Mouse (Mus musculus): Measurements from ENCODE around the gene Ppp1r18. TPM values are rescaled to one million over a fixed set of nuclear protein-coding genes. Genes with fewer than 3 reads are reported as not detected.

Gene Ppp1r18
- polyA plus RNA-seq, 1 experiment from 2014 or later = 18.9 TPM

DNA sequence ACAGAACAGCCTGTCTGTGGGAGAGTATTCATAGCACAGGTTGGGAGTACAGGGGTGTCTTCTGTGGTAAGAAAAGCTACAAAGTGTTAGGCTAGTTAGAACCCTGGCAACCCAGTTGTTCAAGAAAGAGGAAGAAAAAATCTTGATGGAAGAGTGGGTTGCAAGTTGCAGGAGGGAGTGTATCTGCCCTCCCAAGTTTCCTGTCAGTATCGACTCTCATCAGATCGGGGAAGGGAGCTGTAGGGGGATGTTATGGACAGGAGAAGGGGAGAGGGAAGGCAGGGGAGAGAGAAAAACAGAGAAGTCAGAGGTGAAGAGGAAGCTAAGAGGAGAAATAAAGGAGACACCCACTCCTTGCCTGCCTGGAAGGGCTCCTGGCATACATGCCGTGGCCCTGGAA is 35.2 kb downstream of the Ppp1r18 start:
- Histone ChIP-seq H3K27ac (ENCODE audit: low read depth, low read length) (no peak overlapping the region), H3K27me3 (replicated peaks; ENCODE audit: control insufficient read depth, insufficient read depth, low read length) (no peaks in the 10 kb centered on the region), H3K9me3 (ENCODE audit: control insufficient read depth, low read length) (no peaks in the 10 kb centered on the region), H3K9ac (ENCODE audit: low read depth, low read length) (no peak overlapping the region), H3K4me3 (ENCODE audit: low read length) (no peak overlapping the region), H3K36me3 (ENCODE audit: control insufficient read depth, insufficient read depth, low read length) (peaks cover 44% of the 10 kb centered on the region), H3K4me1 (ENCODE audit: control insufficient read depth, insufficient read depth, low read depth, low read length) (peaks cover 13% of the 10 kb centered on the region), H3K4me2 (ENCODE audit: low read length) (no peak overlapping the region)
- 89% methylated on average over 3 of the region's 3 CpGs for WGBS
- ATAC-seq = no peak

DNA sequence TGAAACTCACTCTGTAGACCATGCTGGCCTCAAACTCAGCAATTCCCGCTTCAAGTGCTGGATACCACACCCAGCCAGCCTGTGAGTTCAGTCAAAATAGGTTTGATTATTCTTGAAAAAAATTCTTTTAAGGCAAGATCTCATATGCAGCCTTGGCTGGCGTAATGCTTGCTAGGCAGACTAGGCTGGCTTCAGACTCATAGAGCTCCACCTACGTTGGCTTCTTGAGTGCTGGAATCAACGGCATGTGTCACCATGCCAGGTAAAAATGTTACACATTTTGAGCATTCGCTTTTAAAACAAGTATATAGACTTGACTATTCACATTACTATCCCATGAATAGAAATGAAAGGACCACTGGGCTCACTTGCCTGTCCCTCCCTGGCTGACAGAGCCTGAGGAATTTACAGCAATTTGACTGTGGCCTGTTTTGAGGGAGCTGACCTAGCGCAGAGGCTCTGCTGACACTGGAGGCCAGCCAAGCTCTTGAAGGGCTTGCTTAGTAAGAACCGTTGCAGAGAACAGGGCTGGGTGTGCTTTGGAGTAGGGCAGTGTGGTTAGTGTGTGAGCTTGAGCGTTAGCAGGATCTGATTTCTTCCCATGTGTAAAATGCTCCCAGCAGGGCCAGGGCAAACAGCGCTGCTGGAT is 38.1 kb downstream of the Ppp1r18 start:
- peaks cover 55% of the 10 kb centered on the region for H3K36me3 ChIP-seq (ENCODE audit: control insufficient read depth, insufficient read depth, low read length)
- no peak overlapping the region for H3K9ac ChIP-seq (ENCODE audit: low read depth, low read length)
- no peak for ATAC-seq
- 86% methylated on average over 9 of the region's 9 CpGs for WGBS
- H3K4me1 ChIP-seq (ENCODE audit: control insufficient read depth, insufficient read depth, low read depth, low read length) = peaks cover 8% of the 10 kb centered on the region
- no peaks in the 10 kb centered on the region for H3K9me3 ChIP-seq (ENCODE audit: control insufficient read depth, low read length)
- no peak overlapping the region for H3K27ac ChIP-seq (ENCODE audit: low read depth, low read length)
- H3K27me3 ChIP-seq (replicated peaks; ENCODE audit: control insufficient read depth, insufficient read depth, low read length) = no peaks in the 10 kb centered on the region
- no peak overlapping the region for H3K4me2 ChIP-seq (ENCODE audit: low read length)
- no peak overlapping the region for H3K4me3 ChIP-seq (ENCODE audit: low read length)

DNA sequence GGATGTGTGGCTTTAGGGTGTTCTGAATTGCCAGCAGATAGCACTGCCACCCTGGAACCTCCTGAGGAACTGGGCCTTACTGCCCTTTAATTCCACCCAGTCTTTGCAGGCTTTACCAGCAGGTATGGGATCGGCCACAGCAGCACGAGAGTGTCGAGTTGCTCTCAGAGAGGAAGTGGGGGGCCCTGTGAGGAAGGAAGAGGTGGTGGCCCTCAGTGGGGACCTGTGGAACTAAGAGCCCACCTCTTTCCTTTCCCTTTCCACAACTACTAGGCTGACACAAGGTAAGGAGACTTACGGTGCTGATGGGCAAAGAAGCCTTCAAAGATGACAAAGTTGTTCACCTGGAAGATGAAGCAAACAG is 38.6 kb downstream of the Ppp1r18 start:
- 85% methylated on average over 4 of the region's 4 CpGs for WGBS
- H3K4me2 ChIP-seq (ENCODE audit: low read length) = no peak overlapping the region

DNA sequence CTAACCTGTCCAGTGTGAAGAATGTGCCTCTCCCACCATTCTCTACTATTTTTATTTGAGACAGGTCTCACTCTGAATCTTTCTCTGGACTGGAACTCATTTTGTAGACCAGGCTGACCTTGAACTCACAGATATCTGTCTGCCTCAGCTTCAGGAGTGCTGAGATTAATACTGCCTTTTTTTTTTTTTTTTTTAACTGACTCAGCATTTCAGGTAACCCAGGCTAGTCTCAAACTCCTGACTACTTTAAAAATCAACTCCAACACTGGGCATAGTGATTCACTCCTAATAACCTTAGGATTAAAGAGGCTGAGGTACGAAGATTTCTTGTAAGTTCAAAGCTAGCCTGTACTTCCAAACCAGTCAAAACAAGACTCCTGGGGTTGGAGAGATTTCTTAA is 40.2 kb downstream of the Ppp1r18 start:
- ATAC-seq = no peak
- Histone ChIP-seq H3K27me3 (replicated peaks; ENCODE audit: control insufficient read depth, insufficient read depth, low read length) (no peaks in the 10 kb centered on the region), H3K36me3 (ENCODE audit: control insufficient read depth, insufficient read depth, low read length) (peaks cover 46% of the 10 kb centered on the region), H3K27ac (ENCODE audit: low read depth, low read length) (no peak overlapping the region), H3K9me3 (ENCODE audit: control insufficient read depth, low read length) (no peaks in the 10 kb centered on the region), H3K4me1 (ENCODE audit: control insufficient read depth, insufficient read depth, low read depth, low read length) (peaks cover 16% of the 10 kb centered on the region), H3K9ac (ENCODE audit: low read depth, low read length) (no peak overlapping the region), H3K4me3 (ENCODE audit: low read length) (no peak overlapping the region), H3K4me2 (ENCODE audit: low read length) (no peak overlapping the region)
- whole genome bisulfite sequencing = 100% methylated on average over 1 of the region's 1 CpGs

More for the DNA sequence above, 38.6 kb downstream of the Ppp1r18 start:
- no peak for ATAC-seq
- H3K9ac ChIP-seq (ENCODE audit: low read depth, low read length) = no peak overlapping the region
- H3K9me3 ChIP-seq (ENCODE audit: control insufficient read depth, low read length) = no peaks in the 10 kb centered on the region
- H3K4me3 ChIP-seq (ENCODE audit: low read length) = no peak overlapping the region
- peaks cover 55% of the 10 kb centered on the region for H3K36me3 ChIP-seq (ENCODE audit: control insufficient read depth, insufficient read depth, low read length)
- no peak overlapping the region for H3K27ac ChIP-seq (ENCODE audit: low read depth, low read length)
- no peaks in the 10 kb centered on the region for H3K27me3 ChIP-seq (replicated peaks; ENCODE audit: control insufficient read depth, insufficient read depth, low read length)
- H3K4me1 ChIP-seq (ENCODE audit: control insufficient read depth, insufficient read depth, low read depth, low read length) = peaks cover 13% of the 10 kb centered on the region

DNA sequence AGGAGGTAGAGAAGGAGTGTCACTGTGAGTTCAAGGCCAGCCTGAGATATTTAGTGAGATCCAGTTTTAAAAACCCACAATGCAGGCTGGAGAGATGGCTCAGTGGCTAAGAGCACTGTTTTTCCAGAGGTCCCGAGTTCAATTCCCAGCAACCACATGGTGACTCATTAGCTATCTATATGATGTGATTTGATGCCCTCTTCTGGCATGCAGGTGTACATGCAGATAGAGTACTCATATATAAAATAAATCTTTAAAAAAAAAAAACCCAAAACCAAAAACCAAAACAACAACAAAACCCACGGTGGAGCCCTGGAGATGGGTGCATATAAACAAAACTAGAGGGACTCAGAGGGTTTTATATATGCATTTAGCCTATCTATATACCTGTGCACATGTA is 42.2 kb downstream of the Ppp1r18 start:
- WGBS = 74% methylated on average over 2 of the region's 2 CpGs
- Histone ChIP-seq H3K36me3 (ENCODE audit: control insufficient read depth, insufficient read depth, low read length) (peaks cover 30% of the 10 kb centered on the region), H3K4me3 (ENCODE audit: low read length) (no peak overlapping the region), H3K9ac (ENCODE audit: low read depth, low read length) (no peak overlapping the region), H3K27ac (ENCODE audit: low read depth, low read length) (no peak overlapping the region), H3K4me2 (ENCODE audit: low read length) (peak overlapping the region; percentile 83; the same call in 1 of the 2 replicates), H3K9me3 (ENCODE audit: control insufficient read depth, low read length) (no peaks in the 10 kb centered on the region), H3K4me1 (ENCODE audit: control insufficient read depth, insufficient read depth, low read depth, low read length) (peaks cover 16% of the 10 kb centered on the region), H3K27me3 (replicated peaks; ENCODE audit: control insufficient read depth, insufficient read depth, low read length) (no peaks in the 10 kb centered on the region)
- no peak for ATAC-seq

DNA sequence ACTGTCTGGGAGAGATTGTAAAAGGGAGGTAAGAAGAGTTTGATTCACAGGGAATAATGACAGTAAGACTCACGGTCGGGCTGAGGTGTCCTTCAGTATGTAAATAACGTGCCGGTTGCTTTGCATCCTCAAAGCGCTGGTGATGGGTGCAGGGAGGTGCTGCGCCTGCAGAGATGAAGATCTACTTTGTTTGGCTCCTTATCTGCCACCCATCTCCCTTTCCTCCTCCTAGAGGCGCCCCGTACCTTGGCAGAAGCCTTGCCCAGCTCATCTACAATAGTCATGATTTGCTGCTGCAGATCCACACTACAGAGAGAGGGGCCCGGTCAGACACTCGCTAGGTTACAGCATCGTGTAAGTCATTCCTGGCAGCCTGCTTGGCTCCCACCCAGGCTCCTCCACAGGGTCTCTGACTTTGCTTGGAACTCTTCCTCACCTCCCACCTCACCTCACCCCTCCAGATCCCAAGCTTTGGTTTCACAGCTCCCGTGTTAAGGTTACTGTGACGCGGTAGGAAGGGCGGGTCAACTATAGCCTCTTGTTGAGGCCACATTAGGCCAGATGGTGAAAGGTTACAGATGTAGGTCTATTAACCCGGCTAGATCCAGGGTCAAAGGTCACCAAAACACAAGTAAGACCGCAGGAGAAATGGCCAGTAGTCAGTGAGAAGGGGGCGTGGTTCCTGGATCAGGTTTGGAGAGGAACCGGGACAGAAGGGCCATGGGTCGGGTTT is 44.0 kb downstream of the Ppp1r18 start:
- Histone ChIP-seq H3K9me3 (ENCODE audit: control insufficient read depth, low read length) (no peaks in the 10 kb centered on the region), H3K4me1 (ENCODE audit: control insufficient read depth, insufficient read depth, low read depth, low read length) (peaks cover 16% of the 10 kb centered on the region), H3K27me3 (replicated peaks; ENCODE audit: control insufficient read depth, insufficient read depth, low read length) (no peaks in the 10 kb centered on the region), H3K27ac (ENCODE audit: low read depth, low read length) (peak overlapping the region; percentile 87), H3K36me3 (ENCODE audit: control insufficient read depth, insufficient read depth, low read length) (peaks cover 18% of the 10 kb centered on the region), H3K9ac (ENCODE audit: low read depth, low read length) (peak overlapping the region; percentile 84), H3K4me3 (ENCODE audit: low read length) (peak overlapping the region; percentile 70), H3K4me2 (ENCODE audit: low read length) (peak overlapping the region; percentile 83)
- ATAC-seq = peak; percentile 46
- 18% methylated on average over 20 of the region's 20 CpGs for WGBS

DNA sequence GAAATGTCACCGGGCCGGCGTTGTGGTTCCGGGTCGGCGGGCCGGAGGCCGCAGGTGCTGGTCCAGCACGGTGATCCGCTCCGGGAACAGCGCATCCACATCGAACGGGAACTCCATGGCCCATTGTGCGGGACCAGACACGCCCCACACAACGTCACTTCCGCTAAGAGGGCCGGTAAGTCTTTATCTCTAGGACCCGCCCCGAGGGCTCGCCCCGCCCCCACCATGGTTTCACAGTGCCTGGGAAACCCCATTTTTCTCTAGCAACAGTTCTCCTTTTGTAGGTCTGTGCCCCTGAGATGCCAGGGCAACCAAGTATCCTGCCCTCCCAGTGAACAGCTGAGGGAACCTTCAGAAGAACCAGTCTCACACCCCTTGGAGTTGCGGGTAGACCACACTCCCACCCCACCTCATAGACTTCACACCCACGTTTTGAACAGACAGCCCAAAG is 44.6 kb downstream of the Ppp1r18 start, which contains the start of gene Atat1:
TSS of gene Atat1 (minus strand) at position 157 of the 451 bp plus-strand sequence.
- H3K4me1 ChIP-seq (ENCODE audit: control insufficient read depth, insufficient read depth, low read depth, low read length) = peaks cover 16% of the 10 kb centered on the region
- peaks cover 16% of the 10 kb centered on the region for H3K36me3 ChIP-seq (ENCODE audit: control insufficient read depth, insufficient read depth, low read length)
- no peaks in the 10 kb centered on the region for H3K9me3 ChIP-seq (ENCODE audit: control insufficient read depth, low read length)
- peak within 1 kb of the TSS; percentile 70 for H3K4me3 ChIP-seq (ENCODE audit: low read length)
- H3K9ac ChIP-seq (ENCODE audit: low read depth, low read length) = peak within 1 kb of the TSS; percentile 84
- H3K4me2 ChIP-seq (ENCODE audit: low read length) = peak within 1 kb of the TSS; percentile 83
- peak; percentile 91 for ATAC-seq
- H3K27ac ChIP-seq (ENCODE audit: low read depth, low read length) = peak within 1 kb of the TSS; percentile 87
- 3% methylated on average over 25 of the region's 25 CpGs for WGBS
- no peaks in the 10 kb centered on the region for H3K27me3 ChIP-seq (replicated peaks; ENCODE audit: control insufficient read depth, insufficient read depth, low read length)

DNA sequence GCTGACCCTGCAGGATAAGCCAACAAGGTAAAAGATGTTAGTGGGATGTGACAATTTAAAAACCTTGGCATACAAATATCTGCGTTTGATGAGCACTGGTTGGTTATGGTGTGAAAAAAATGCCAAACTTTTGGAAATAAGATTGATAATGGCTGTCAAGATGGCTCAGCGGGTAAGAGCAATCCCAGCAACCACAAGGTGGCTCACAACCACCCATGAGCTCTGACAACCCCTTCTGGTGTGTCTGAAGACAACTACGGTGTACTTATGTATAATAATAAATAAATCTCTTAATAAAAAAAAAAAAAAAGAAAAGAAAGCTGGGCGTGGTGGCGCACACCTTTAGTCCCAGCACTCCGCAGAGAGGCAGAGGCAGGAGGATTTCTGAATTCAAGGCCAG is 49.6 kb downstream of the Ppp1r18 start:
- no peak overlapping the region for H3K4me3 ChIP-seq (ENCODE audit: low read length)
- no peaks in the 10 kb centered on the region for H3K27me3 ChIP-seq (replicated peaks; ENCODE audit: control insufficient read depth, insufficient read depth, low read length)
- peak overlapping the region; percentile 88 for H3K4me2 ChIP-seq (ENCODE audit: low read length)
- peaks cover 15% of the 10 kb centered on the region for H3K4me1 ChIP-seq (ENCODE audit: control insufficient read depth, insufficient read depth, low read depth, low read length)
- H3K27ac ChIP-seq (ENCODE audit: low read depth, low read length) = no peak overlapping the region
- no peak overlapping the region; the same call in 1 of the 2 replicates for H3K9ac ChIP-seq (ENCODE audit: low read depth, low read length)
- no peaks in the 10 kb centered on the region for H3K9me3 ChIP-seq (ENCODE audit: control insufficient read depth, low read length)
- H3K36me3 ChIP-seq (ENCODE audit: control insufficient read depth, insufficient read depth, low read length) = no peaks in the 10 kb centered on the region; the same call in 1 of the 2 replicates
- no peak for ATAC-seq
- 85% methylated on average over 6 of the region's 6 CpGs for WGBS

DNA sequence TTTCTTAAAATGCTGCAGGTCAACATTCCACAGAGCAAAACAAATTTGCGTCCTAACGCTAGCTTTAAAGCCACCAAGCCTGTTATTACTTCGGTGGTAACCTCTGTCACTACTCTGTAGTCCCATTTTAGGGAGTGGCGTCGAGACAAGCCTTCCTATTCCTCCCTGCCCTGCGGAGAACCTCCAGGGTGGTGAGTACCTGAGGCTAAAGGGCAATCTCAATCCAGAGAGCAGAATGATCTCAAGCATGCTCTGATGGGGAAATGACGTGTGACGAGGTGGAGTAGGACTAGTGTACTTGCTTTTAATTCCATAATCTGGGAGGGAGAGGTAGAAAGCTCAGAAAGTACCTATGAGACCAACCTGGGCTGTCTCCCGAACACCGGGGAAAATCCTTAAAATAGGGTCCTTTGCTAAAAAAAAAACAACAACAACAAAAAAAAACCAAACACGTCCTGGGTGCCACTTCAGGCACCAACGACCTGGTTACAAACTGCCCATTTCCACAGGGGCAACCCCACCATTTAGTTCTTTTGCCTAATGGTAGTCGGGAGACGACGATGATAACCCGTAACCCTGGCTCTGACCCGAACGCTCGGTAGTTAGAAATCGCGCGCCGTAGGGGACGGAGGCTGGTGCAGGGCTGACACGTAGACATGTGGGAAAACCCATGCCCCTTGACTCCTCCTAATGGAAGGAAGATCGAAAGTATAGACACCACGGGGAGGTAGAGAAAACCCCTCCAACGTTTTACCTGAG is 50.3 kb downstream of the Ppp1r18 start:
- H3K4me1 ChIP-seq (ENCODE audit: control insufficient read depth, insufficient read depth, low read depth, low read length) = peaks cover 22% of the 10 kb centered on the region
- ATAC-seq = peak; percentile 24
- H3K36me3 ChIP-seq (ENCODE audit: control insufficient read depth, insufficient read depth, low read length) = no peaks in the 10 kb centered on the region; the same call in 1 of the 2 replicates
- H3K9ac ChIP-seq (ENCODE audit: low read depth, low read length) = peak overlapping the region; percentile 68
- 4% methylated on average over 28 of the region's 28 CpGs for WGBS
- H3K4me3 ChIP-seq (ENCODE audit: low read length) = peak overlapping the region; percentile 67
- no peaks in the 10 kb centered on the region for H3K9me3 ChIP-seq (ENCODE audit: control insufficient read depth, low read length)
- H3K27me3 ChIP-seq (replicated peaks; ENCODE audit: control insufficient read depth, insufficient read depth, low read length) = no peaks in the 10 kb centered on the region
- peak overlapping the region; percentile 91 for H3K27ac ChIP-seq (ENCODE audit: low read depth, low read length)
- H3K4me2 ChIP-seq (ENCODE audit: low read length) = peak overlapping the region; percentile 88
